Mouse (Mus musculus): ENCODE data around the gene Zfp385c. TPM values are rescaled to one million over a fixed set of nuclear protein-coding genes. Genes with fewer than 3 reads are reported as not detected.
A peak's percentile ranks its signal among the peaks of the same experiment; 100 is the strongest.

Gene Zfp385c
- polyA plus RNA-seq, 1 experiment from 2014 or later = 0.31 TPM

DNA sequence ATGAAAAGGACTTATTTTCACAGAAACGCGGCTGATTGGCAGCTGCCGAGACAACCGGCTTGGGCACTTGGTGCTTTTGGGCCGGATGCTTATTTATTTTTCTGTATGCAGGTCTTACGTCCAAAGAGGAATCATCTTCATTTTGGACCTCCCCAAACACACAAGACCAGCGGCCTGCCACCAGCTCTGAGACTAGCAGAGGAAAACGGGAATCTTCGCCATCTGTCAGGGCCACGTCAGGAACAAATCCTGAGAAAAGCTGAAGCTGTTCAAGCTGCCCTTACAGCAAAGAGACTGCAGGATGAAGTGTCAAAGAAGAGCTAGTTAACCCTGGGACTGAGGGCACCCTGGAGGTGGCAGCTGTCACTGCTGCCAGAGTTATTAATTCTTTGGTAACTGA is 86.8 kb downstream of the Zfp385c start:
- no peak for ATAC-seq
- peaks cover 10% of the 10 kb centered on the region; the same call in 1 of the 2 replicates for H3K4me1 ChIP-seq (ENCODE audit: control insufficient read depth, insufficient read depth, low read length)
- H3K36me3 ChIP-seq (ENCODE audit: control insufficient read depth, insufficient read depth, low read length) = no peaks in the 10 kb centered on the region
- no peaks in the 10 kb centered on the region for H3K27me3 ChIP-seq (replicated peaks; ENCODE audit: control insufficient read depth, insufficient read depth, low read length)
- H3K9ac ChIP-seq (ENCODE audit: low read depth, low read length) = no peak overlapping the region
- 88% methylated on average over 10 of the region's 10 CpGs for WGBS
- H3K4me3 ChIP-seq (ENCODE audit: low read length) = no peak overlapping the region
- H3K9me3 ChIP-seq (ENCODE audit: control insufficient read depth, low read length) = no peaks in the 10 kb centered on the region
- H3K4me2 ChIP-seq (ENCODE audit: low read depth, low read length) = no peak overlapping the region
- no peak overlapping the region for H3K27ac ChIP-seq (ENCODE audit: low read length)

GRCm38 (mm10) chr11:100604321-100605005 is 87.8 kb downstream of the Zfp385c start:
- H3K27ac ChIP-seq (ENCODE audit: low read length) = no peak overlapping the region
- ATAC-seq = no peak
- no peak overlapping the region for H3K4me3 ChIP-seq (ENCODE audit: low read length)
- no peaks in the 10 kb centered on the region for H3K27me3 ChIP-seq (replicated peaks; ENCODE audit: control insufficient read depth, insufficient read depth, low read length)
- no peaks in the 10 kb centered on the region; the same call in 1 of the 2 replicates for H3K36me3 ChIP-seq (ENCODE audit: control insufficient read depth, insufficient read depth, low read length)
- H3K4me2 ChIP-seq (ENCODE audit: low read depth, low read length) = no peak overlapping the region
- 76% methylated on average over 4 of the region's 4 CpGs for WGBS
- peaks cover 8% of the 10 kb centered on the region; the same call in 1 of the 2 replicates for H3K4me1 ChIP-seq (ENCODE audit: control insufficient read depth, insufficient read depth, low read length)
- no peak overlapping the region for H3K9ac ChIP-seq (ENCODE audit: low read depth, low read length)
- H3K9me3 ChIP-seq (ENCODE audit: control insufficient read depth, low read length) = no peaks in the 10 kb centered on the region

- Histone ChIP-seq H3K9ac (ENCODE audit: low read depth, low read length) (no peak overlapping the region), H3K27ac (ENCODE audit: low read length) (peak overlapping the region; percentile 18; the same call in 1 of the 2 replicates), H3K27me3 (replicated peaks; ENCODE audit: control insufficient read depth, insufficient read depth, low read length) (no peaks in the 10 kb centered on the region), H3K9me3 (ENCODE audit: control insufficient read depth, low read length) (no peaks in the 10 kb centered on the region), H3K4me1 (ENCODE audit: control insufficient read depth, insufficient read depth, low read length) (peaks cover 8% of the 10 kb centered on the region; the same call in 1 of the 2 replicates), H3K4me2 (ENCODE audit: low read depth, low read length) (no peak overlapping the region), H3K36me3 (ENCODE audit: control insufficient read depth, insufficient read depth, low read length) (peaks cover 4% of the 10 kb centered on the region), H3K4me3 (ENCODE audit: low read length) (no peak overlapping the region)
- 80% methylated on average over 8 of the region's 8 CpGs for WGBS
- no peak for ATAC-seq
Observed at GRCm38 (mm10) chr11:100603813-100604212, 88.4 kb downstream of the Zfp385c start.

- H3K4me2 ChIP-seq (ENCODE audit: low read depth, low read length) = no peak overlapping the region
- no peak overlapping the region for H3K27ac ChIP-seq (ENCODE audit: low read length)
- H3K36me3 ChIP-seq (ENCODE audit: control insufficient read depth, insufficient read depth, low read length) = peaks cover 5% of the 10 kb centered on the region
- H3K4me3 ChIP-seq (ENCODE audit: low read length) = no peak overlapping the region
- no peak overlapping the region for H3K9ac ChIP-seq (ENCODE audit: low read depth, low read length)
- peaks cover 8% of the 10 kb centered on the region; the same call in 1 of the 2 replicates for H3K4me1 ChIP-seq (ENCODE audit: control insufficient read depth, insufficient read depth, low read length)
- H3K27me3 ChIP-seq (replicated peaks; ENCODE audit: control insufficient read depth, insufficient read depth, low read length) = no peaks in the 10 kb centered on the region
- ATAC-seq = no peak
- WGBS = 84% methylated on average over 9 of the region's 9 CpGs
- no peaks in the 10 kb centered on the region for H3K9me3 ChIP-seq (ENCODE audit: control insufficient read depth, low read length)
Observed at GRCm38 (mm10) chr11:100603155-100603554, 89.1 kb downstream of the Zfp385c start.

GRCm38 (mm10) chr11:100601372-100601771 is 90.9 kb downstream of the Zfp385c start:
- H3K4me1 ChIP-seq (ENCODE audit: control insufficient read depth, insufficient read depth, low read length) = peaks cover 8% of the 10 kb centered on the region; the same call in 1 of the 2 replicates
- no peak overlapping the region for H3K9ac ChIP-seq (ENCODE audit: low read depth, low read length)
- peaks cover 5% of the 10 kb centered on the region for H3K36me3 ChIP-seq (ENCODE audit: control insufficient read depth, insufficient read depth, low read length)
- H3K9me3 ChIP-seq (ENCODE audit: control insufficient read depth, low read length) = no peaks in the 10 kb centered on the region
- no peaks in the 10 kb centered on the region for H3K27me3 ChIP-seq (replicated peaks; ENCODE audit: control insufficient read depth, insufficient read depth, low read length)
- no peak for ATAC-seq
- 91% methylated on average over 3 of the region's 3 CpGs for WGBS
- no peak overlapping the region for H3K27ac ChIP-seq (ENCODE audit: low read length)
- no peak overlapping the region for H3K4me2 ChIP-seq (ENCODE audit: low read depth, low read length)
- no peak overlapping the region for H3K4me3 ChIP-seq (ENCODE audit: low read length)

DNA sequence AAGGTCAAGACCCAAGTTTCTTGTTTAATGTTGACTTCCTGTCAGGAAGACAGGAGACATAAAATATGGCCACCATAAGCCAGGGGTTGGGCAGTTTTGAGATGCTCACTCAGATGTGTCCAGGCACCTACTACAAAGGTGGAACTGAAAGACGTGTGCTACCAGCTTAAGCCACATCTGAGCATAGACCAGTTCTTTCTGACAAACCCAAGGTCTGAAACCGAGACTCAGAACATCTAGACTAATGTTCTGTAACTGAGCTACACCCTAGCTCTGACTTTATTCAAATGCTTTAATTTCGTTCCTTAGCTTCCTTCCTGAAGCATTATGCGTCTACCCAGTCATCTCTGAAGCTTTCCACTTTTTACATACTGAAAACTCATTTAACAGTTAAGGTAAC is 94.2 kb downstream of the Zfp385c start:
- Histone ChIP-seq H3K4me3 (ENCODE audit: low read length) (no peak overlapping the region), H3K4me1 (ENCODE audit: control insufficient read depth, insufficient read depth, low read length) (no peaks in the 10 kb centered on the region), H3K4me2 (ENCODE audit: low read depth, low read length) (no peak overlapping the region), H3K36me3 (ENCODE audit: control insufficient read depth, insufficient read depth, low read length) (peaks cover 5% of the 10 kb centered on the region), H3K9ac (ENCODE audit: low read depth, low read length) (no peak overlapping the region), H3K27ac (ENCODE audit: low read length) (no peak overlapping the region), H3K9me3 (ENCODE audit: control insufficient read depth, low read length) (no peaks in the 10 kb centered on the region), H3K27me3 (replicated peaks; ENCODE audit: control insufficient read depth, insufficient read depth, low read length) (no peaks in the 10 kb centered on the region)
- ATAC-seq = no peak
- 72% methylated on average over 4 of the region's 4 CpGs for WGBS

DNA sequence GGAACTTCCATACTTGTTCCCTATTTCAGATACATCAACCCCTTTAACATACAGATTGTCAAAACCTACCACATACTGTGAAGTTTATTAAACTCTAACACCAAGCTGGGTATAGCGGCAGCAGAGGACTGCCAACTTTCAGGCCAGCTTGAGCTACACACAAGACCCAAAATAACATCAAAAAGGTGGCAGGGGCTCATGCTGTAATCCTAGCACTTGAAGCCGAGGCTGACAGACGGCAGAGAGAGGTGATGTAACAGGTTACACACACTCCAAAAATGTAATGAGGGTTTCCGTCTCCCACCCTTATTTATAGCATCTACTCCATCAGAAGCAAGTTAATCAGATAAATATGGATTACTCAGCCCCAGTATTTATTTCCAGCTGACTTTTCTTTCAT is 96.7 kb downstream of the Zfp385c start:
- Histone ChIP-seq H3K4me3 (ENCODE audit: low read length) (no peak overlapping the region), H3K36me3 (ENCODE audit: control insufficient read depth, insufficient read depth, low read length) (peaks cover 14% of the 10 kb centered on the region), H3K4me1 (ENCODE audit: control insufficient read depth, insufficient read depth, low read length) (no peaks in the 10 kb centered on the region), H3K4me2 (ENCODE audit: low read depth, low read length) (no peak overlapping the region), H3K27me3 (replicated peaks; ENCODE audit: control insufficient read depth, insufficient read depth, low read length) (no peaks in the 10 kb centered on the region), H3K27ac (ENCODE audit: low read length) (no peak overlapping the region), H3K9me3 (ENCODE audit: control insufficient read depth, low read length) (no peaks in the 10 kb centered on the region), H3K9ac (ENCODE audit: low read depth, low read length) (no peak overlapping the region)
- 83% methylated on average over 4 of the region's 4 CpGs for WGBS
- no peak for ATAC-seq

- Histone ChIP-seq H3K4me1 (ENCODE audit: control insufficient read depth, insufficient read depth, low read length) (no peaks in the 10 kb centered on the region), H3K27me3 (replicated peaks; ENCODE audit: control insufficient read depth, insufficient read depth, low read length) (no peaks in the 10 kb centered on the region), H3K27ac (ENCODE audit: low read length) (no peak overlapping the region), H3K9me3 (ENCODE audit: control insufficient read depth, low read length) (no peaks in the 10 kb centered on the region), H3K4me2 (ENCODE audit: low read depth, low read length) (no peak overlapping the region), H3K36me3 (ENCODE audit: control insufficient read depth, insufficient read depth, low read length) (peaks cover 20% of the 10 kb centered on the region), H3K4me3 (ENCODE audit: low read length) (no peak overlapping the region), H3K9ac (ENCODE audit: low read depth, low read length) (no peak overlapping the region)
- ATAC-seq = no peak
- 77% methylated on average over 7 of the region's 7 CpGs for WGBS
Observed at GRCm38 (mm10) chr11:100594608-100595007, 97.6 kb downstream of the Zfp385c start.

GRCm38 (mm10) chr11:100592346-100593046 is 99.8 kb downstream of the Zfp385c start:
- no peaks in the 10 kb centered on the region for H3K9me3 ChIP-seq (ENCODE audit: control insufficient read depth, low read length)
- no peak for ATAC-seq
- H3K4me2 ChIP-seq (ENCODE audit: low read depth, low read length) = no peak overlapping the region
- no peak overlapping the region for H3K4me3 ChIP-seq (ENCODE audit: low read length)
- H3K27me3 ChIP-seq (replicated peaks; ENCODE audit: control insufficient read depth, insufficient read depth, low read length) = no peaks in the 10 kb centered on the region
- H3K4me1 ChIP-seq (ENCODE audit: control insufficient read depth, insufficient read depth, low read length) = no peaks in the 10 kb centered on the region
- H3K9ac ChIP-seq (ENCODE audit: low read depth, low read length) = no peak overlapping the region
- peaks cover 22% of the 10 kb centered on the region for H3K36me3 ChIP-seq (ENCODE audit: control insufficient read depth, insufficient read depth, low read length)
- WGBS = 94% methylated on average over 11 of the region's 11 CpGs
- no peak overlapping the region for H3K27ac ChIP-seq (ENCODE audit: low read length)
